Mouse (Mus musculus) lung, postnatal 4 days (tissue): Measurements from ENCODE around the gene Pou2f3.
A peak's percentile ranks its signal among the peaks of the same experiment; 100 is the strongest.

Source experiments
- DNase-seq, 2 experiments: peaks; one replicate each; pipeline ENCODE4 v3.0.0; 2021

Pou2f3 gene

DNA sequence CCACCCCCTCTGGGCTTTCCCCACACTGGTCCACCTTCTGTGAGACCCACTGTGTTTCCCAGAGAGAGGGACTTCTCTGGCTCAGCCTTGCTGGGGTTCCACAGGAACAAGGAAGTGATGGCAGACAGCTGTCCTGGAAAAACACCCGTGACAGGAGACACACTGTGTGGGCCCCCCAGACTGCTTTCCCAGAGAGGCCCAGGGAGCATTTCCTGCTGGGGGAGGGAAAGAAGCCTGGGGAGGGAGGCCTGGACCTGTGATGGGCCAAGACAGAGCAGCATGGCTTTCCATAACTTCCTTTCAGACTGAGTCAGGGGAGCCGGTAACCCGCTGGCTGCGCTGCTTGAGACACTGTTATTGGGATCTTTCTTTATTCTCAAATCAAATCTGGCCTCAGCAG lies 20.7 kb upstream of the Pou2f3 start:
- DNase-seq: peak; percentile 26 to 52

DNA sequence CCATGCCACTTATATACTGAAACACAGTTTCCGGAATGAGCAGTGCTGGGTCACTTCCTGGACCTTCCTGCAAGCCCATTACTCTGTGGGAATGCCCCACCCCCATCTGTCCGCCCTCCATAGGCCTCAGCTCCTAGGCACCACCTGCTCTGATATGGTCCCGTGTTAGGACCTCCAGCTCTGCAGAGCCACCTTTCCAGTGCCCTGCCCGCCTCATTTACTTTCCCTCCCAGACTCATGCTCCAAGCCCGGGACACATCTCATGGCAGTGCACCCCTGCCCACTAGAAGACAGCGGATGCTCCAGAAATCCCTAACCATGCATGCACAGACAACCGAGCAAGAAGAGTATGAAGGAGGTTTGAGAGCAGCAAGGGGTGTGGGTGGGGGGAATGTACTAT lies 19.8 kb upstream of the Pou2f3 start:
- no peak for DNase-seq

DNA sequence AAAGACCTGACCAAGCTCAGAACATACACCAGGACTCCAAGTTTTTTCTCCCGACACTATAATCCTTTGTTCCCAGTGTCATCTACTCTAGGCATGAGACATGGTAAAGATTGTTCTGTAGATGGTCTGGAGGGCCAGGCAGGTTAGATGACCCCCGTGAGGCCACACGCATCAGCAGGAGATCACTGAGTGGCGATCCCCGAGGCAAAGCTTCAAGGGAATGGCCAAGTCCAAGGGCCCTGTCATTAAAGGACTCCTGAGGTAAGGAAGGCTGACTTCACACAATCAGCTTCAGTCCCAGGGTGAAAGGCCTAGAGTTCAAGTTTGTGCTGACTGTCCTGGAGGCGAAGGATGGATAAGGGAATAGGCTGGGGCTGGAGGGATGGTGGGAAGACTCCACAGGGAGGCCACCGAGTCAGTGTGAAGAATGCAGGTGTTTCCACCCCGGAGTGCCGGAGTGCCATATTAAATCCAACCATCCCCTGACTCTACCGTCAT lies 19.3 kb upstream of the Pou2f3 start:
- DNase-seq: no peak

DNA sequence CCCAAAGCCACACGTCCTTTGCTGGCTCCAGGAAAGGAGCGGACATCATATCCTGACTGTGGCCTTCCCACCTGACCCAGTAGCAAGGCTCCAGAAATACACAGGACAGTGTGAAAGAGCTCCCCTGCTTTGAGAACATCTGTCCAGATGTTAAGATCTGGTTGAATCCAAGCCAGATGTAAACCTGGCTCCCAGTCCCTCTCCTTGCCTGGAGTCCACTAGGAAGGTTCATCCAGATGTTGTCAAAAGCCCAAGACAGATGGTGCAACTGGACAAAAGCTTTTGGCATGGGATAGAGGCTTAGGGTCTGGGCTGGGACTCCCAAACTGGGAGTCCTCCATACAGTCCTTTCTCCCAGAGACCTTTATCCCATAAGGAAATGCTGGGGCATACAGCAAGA lies 18.6 kb upstream of the Pou2f3 start:
- DNase-seq: no peak

DNA sequence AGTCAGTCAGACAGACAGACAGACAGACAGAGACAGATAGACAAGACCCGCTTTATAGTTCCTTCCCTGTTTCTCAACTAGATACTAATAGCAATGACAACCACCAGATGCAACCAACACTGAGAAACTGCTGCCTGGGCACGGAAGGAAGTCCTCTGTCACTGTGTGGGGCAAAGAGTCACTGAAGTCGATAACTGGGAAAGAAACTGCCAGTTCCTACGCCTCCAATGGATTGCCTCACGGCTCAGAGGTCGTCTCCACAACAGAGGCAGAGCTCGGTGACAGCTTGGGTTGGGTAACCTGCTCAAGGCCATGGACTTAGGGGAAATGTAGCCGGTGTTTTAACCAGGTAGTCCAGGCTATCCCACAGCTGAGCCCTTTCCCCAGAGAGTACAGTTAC lies 17.5 kb upstream of the Pou2f3 start:
- peak; percentile 24 to 31 for DNase-seq

DNA sequence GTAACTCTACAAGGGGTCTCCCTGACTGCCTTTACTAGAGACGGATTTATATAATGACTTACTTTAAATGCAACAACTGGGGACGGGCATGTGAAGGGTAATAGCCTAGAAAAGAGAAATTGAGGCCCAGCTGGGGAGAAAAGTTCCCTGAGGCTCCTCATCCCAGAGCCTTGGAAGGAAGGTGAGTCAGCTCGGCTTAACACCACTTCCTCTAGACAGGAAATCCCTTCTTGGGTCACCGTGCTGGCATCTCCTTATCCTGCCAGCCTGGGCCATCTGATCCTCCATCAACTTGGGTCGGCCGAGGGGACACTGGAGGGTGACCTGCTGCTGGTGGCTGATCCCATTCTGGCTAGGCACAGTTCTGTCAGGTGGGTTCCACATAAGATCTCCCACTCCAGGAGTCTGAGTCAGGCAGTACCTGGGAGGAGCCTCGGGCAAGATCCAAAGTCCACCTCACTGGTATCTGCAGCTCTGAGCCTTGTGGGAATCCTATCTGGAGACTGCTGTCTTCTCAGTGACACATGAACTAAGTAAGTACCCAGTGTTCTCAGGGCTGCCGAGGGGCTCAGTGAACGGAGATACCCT lies 16.5 kb upstream of the Pou2f3 start:
- DNase-seq: no peak

DNA sequence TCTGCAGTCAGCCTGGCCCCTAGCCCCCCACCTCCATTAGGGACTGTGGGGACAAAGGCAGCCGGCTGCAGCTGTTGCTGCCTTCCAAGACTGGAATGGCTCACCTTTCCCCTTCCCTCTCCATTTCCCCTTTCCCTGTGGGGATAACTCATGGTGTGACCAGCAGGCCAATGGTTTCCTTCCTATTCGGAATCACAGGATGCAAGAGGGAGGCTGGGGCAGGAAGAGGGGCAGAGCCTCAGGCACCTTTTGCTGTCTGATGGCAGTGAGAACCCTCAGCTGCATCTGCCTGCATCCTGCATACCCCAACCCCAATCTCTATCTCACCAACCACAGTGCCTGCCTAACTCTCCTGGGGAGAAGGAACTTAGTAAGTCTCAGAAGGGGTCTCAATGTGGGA lies 15.3 kb upstream of the Pou2f3 start:
- no peak for DNase-seq

DNA sequence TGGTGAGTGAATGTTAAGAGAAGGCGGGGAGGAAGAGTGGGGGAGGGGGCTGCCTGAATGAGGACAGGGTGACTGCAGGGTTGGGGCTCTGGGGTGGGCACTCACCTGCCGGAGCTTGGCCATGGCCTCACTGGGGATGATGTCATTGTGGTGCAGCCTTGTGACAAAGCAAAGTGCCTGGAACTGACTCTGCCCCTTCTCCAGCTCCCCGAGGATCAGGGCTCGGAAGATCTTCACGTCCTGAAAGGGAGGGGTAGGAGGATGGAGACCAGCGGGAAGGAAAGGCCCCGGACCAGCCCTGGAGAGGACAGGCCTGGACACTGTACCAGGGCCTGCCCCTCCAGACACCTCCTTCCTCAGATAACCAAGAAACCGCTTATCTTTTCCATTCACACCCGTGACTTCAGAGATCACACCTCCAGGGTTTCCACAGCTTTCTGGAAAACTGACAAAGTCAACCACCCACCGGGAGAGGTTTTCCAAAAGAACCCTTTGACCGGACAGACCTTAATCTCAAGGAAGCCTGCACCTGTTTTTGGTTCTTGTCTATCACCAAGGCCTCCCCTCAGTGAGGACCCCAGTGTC lies 14.7 kb upstream of the Pou2f3 start:
- no peak for DNase-seq

DNA sequence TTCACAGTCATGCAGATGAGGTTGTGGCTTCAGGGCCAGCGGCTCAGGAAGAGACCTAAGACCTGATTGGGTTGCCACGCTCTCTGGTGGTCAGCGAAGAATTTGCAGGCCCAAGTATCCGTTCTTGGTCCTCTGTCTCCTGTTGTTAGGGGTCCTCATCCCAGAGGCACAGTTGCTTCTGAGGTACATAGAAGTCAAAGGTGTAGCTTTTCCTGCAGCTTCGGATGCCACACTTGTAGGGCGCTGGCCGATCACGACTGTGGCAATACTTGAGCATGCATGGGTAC lies 12.2 kb upstream of the Pou2f3 start:
- DNase-seq: no peak

DNA sequence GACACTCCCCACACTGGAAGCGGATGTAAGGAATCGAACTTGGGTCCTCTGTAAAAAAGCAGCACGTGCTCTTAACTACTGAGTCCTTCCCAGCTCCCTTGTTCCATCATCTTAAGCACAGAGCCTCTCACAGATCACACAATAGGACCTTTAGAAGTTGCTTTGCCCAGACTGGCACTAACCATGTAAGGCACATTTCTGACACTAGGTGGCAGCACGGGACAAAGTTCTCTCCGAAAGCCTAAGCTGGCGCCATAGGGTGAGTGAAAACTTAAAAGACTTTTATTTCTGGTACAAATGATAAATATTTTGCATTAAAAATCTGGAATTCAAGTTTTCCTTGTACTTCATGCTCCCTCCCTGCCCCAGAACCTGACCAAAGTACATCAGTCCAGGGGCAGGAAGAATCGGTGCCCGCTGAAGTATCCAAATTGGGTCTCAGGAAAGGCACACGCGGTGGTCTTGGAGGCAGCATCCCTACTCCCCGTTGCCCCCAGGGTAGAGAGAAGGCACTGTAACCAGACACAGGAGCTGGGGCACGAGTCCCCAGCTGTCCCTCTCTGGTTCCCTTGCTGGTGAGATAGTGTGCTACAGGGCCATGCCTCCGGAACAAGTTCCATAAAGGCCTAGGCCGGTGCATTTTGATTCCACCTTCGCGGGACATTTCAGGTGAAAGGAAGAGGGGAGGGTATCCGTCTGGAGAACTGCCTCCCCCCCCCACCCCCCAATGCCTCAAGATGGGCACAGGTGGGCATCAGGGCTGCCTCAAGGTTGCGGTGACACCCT lies 11.7 kb upstream of the Pou2f3 start:
- peak; percentile 63 to 88 for DNase-seq

DNA sequence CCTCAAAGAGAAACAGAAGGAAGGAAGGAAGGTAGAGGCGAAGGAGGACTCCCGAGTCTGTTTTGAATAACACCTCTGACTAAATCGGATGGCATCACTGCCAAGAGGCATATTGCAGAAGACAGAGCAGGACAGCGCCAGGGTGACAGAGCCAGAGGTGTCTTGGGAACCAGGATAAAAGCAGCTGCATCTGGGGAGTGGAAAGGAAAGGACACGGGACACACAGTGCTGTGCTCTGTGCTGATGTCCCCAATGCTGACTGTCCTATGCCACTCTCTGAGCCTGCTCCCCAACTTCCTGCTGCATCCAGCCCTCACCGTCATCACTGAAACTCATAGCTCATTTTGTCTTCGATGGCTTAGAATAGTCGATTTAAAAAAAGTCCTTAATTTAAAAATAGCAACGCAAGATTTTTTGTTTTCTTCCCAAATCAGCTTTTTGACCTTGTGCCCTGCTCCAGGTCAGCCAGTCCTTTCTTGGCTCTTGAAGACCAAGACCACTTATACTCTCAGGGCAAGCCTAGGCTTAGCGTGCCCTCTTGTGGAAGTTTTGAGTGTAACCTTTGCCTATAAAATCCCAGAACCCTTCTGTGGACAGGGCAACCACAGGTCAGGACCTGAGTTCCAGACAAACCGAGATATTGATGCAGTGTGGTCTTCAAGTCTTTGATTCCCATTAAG lies 742 bp upstream of the Pou2f3 start:
- peak; percentile 39 to 74 for DNase-seq

DNA sequence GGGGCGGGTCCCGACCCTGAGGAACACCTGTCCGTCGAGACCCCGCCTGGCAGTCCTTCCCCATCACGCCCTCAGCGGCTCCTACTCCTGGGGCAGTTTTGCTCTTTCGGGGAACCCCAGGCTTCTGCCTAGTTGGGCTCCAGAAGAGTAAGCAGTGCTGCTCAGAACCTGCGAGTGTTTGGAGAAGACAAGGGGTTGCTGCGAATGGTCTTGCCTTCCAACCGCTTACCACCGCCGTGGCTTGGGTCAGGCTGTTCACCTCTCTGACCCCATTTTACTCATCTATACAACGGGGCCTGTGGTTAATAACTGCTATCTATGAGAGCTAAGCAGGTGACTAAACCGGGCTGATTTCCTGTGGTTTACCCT lies 4.2 kb downstream of the Pou2f3 start:
- no peak for DNase-seq

DNA sequence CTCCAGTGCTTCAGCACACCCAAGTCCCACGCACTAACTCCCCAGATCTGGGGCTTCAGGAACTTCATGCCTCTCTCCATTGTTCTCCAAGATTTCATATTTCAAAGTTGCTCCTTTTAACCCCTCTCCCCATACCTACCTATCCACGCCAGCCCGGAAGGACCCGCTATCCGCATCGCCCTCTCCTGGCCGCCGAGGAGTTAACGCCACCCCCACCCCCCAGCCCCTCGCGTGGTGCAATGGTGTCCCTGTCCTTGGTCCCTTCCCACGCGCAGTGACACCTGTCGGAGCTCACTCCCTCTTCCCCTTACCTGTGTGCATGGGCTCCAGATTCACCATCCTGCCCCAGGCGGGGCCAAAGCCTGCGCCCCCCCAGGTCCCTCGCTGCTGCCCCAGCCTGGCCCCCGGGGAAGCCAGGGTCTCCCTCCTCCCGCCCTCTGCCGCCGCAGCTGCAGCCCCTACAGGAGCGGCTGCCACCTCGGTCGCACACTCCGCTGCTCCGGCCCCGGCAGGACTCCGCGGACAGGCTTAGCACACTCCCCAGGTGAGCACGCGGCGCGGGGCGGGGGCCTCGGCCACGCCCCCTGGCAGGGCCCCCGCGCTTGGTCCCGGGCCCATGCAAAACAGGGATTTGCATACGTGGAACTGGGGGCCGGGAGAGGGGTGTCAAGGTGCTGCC lies 4.7 kb downstream of the Pou2f3 start:
- peak in 1 of 2 experiments; percentile 26 for DNase-seq

DNA sequence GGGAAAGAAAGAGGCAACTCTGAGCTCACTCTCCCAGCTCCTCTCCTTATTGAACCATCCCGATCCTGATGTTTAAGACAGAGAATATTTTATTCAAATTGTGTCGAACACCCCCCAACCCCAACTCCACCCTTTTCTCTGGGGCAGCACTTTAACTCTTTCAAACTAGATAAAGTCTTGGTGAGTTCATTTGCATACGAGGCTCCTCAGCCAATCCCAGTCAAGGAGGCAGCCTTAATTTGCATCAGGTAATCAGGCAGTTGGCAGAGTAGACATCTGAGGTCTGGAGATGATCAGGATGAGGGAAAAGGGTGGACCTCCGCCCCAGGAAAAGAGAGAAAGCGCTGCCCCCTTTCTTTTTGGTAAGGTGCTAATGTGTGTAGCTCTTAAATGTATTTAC lies 10.0 kb downstream of the Pou2f3 start:
- no peak for DNase-seq

DNA sequence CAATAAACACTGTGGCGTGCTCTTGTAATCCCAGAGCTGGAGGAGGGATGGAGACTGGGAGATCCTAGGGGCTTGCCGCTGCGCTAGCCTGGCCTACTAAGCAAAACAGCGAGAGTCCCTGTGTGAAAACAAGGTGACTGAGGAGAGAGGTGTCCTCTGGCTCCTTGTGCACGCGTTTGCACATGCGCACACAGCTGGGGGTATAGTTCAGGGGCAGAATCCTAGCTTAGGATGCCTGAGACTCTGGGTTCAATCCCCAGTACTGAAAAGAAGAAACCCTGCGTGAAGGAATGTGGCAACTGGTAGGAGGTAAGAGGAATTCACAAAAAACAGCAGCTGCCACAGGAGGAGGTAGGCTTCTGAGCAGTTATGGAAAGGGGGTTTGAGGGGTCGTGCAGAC lies 16.2 kb downstream of the Pou2f3 start:
- DNase-seq: no peak

DNA sequence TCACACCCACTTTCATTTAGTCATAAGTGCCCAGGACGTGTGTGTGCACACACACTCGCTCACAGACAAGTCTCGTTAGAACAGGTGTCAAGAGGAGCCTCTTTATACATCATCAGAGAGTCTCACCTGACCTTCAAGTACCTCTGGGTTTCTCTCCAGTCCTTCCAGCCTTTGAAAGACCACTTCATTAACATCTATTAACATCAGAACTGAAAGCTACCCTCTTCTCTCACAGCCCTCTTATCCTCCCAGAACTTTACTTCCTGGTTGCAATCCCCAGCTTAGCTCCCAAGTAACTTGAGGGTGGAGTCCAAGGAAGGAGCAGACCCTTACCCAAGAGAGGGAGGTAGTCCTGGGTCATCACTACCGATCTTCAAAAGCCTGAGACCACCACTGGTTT lies 18.6 kb downstream of the Pou2f3 start:
- DNase-seq: no peak

DNA sequence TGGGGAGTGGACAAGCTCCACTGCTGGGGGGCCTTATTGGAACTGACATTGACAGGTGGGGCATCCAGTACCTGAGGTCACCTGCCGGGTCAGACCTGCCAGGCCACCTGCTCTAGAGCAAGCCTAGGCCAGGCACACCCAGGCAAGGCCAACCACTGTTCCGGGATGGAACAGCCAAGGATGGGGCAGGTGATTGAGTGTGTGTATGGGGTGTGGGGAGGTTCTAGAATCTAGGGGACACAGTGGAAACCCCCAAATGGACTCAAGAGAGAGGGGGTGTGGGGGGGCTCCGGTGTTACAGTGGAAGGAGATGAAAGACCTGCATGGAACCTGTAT lies 21.2 kb downstream of the Pou2f3 start:
- DNase-seq: no peak

DNA sequence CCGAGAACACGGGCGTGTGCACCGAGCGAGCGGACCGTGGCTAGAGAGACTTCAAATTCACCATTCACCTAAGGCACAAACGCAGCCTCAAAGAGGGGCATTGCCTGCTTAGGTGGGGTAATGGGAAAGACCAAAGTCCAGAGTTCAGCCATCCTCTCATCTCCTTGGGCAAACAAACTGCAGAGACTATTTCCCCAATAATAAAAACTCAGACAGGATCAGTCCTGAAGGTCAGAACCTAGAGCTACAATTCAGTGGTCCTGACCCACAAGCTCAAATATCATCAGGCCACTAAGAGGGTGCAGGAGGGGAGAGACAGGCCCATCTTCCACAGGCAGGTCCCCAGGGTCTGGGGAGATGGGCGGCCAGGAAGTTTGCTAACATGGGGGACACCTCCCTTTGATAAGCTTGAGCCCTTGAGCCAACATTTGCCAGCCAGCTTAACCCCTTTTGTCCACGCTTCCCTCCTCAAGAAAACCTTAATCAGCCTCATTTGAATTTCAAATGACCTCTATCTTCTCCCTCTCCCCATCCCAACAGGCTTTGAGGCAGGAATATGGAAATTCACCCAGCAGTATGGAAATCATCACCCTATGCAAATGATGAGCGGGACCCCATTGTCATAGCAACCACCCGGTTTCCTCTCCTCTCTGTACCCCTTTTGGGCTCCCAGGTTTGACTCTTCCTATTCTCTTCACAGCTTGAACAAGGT lies 21.7 kb downstream of the Pou2f3 start:
- DNase-seq: no peak

DNA sequence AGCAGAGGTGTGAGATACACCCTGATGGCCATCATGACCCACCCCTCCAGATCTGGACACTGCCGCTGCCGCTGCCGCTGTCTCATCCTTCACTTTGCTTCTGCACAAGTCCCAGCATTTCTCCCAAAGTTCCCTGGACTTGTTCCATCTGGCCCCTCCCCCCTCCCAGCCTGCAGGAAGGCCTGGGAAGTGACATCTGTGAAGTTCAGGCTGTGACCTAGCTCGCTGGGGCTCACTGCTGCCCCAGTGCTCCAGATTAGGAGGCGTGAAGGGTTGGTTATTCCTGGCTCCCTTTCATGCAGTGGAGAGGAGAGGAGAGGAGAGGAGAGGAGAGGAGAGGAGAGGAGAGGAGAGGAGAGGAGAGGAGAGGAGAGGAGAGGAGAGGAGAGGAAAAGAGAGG lies 30.6 kb downstream of the Pou2f3 start:
- peak; percentile 9 to 49 for DNase-seq

DNA sequence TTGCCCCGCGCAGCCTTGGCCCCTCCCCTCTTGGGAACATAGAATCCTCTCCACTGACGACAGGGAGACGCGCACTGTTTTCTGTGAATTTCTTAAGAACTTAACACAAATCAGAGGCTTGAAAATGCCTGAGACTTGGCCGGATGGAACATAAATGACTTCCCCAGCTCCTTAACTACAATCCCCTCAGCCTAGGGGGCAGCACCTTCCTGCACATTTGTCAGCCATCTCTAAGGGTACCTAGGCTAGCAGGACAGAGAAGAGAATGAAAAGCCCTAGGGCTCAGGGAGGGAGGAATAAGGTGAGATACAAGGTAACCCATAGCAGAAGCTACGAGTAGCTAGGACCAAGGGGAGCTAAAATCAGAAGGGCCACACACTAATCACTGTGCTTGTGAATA lies 32.0 kb downstream of the Pou2f3 start:
- DNase-seq: no peak

DNA sequence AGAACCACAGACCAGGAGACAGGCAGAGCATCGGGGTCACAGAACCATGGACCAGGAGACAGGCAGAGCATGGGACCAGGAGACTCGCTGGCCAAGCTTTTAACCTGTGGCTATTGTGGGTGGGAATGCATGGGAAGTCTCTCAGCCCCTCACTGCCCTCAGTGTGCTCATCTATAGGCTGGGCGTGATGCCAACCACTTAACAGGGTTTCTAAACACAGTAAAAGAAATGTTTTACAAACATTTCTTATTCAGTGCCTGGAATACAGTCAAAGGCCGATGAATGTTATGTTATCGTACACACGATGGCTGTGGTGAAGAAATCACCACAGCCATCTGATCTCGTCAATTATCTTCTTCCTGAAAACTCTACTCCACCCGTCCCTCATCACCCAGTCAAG lies 43.1 kb downstream of the Pou2f3 start:
- no peak for DNase-seq

DNA sequence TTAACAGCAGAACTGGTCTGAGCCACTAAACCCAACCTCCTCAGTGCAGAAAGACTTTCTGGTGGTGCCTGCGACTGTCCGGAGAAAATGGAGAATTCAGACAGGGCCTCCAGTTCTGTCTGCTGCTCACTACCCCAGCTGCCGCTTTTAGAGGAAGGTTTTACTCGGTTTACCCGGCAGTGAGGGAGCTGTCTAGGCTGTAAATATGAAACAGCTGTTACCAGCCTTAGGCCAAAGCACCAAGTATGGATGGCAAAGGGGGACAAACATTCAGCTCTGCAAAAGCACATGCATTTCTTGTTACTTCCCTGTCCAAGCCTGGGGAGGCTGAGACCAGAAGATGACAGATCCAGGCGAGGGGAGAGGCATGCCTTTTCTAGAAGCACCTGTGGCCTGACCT lies 43.8 kb downstream of the Pou2f3 start:
- DNase-seq: no peak

DNA sequence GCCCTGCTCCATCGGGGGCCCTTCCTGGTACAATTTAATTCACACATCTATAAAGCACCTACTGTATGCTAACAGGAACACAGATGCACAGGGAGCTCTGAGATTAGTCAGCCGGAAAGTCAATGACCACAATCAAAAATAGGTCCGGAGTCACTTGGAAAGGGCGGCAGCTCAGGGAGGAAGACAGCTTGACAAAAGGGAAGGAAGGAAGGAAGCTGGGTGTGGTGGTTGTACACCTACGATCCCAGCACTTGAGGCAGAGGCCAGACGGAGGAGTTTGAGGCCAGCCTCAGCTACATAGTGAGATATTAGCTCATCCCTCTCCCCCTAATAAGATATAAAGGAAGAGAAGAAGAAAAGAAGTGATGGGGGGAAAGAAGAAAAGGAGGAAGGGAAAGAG lies 54.2 kb downstream of the Pou2f3 start:
- DNase-seq: no peak
